Mouse (Mus musculus): ENCODE measurements around the gene Mavs. TPM values are rescaled to one million over a fixed set of nuclear protein-coding genes. Genes with fewer than 3 reads are reported as not detected.
A peak's percentile ranks its signal among the peaks of the same experiment; 100 is the strongest.

Mavs gene
- polyA plus RNA-seq, 1 experiment from 2014 or later, result 31.8 TPM

- WGBS, result under 1% methylated on average over 50 of the region's 50 CpGs
- peak; percentile 99 for TF ChIP-seq CTCF (IDR thresholded peaks at IDR 0.05; ENCODE audit: low read depth)
Observed at GRCm38 (mm10) chr2:131209969-131210792, 23.7 kb upstream of the Mavs start.

DNA sequence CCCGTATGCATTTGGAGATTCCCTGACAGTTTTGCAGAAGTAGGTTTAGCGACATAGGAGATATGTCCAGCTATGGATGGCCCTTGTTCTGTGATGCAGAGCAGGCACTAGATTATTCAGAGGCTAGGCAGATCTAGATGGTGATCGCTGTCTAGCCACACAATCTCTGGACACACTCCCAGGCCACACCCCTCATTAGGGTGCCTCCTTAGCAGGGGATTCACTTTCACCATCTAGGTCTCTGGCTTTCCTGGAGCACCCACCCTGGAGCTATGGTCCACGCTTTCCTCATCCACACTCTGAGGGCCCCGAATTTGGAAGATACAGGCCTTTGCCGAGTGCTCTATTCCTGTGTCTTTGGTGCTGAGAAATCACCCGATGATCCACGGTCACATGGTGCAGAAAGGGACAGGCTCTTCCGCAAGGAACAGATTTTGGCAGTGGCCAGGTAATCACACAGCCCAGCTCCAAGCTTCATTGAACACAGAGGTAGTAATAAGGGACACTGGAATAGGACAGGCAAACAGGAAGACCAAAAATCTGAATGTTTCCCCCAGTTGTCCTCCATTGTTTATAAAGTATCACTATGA, 22.7 kb upstream of the Mavs start:
- ATAC-seq (replicated peaks; ENCODE audit: low FRiP score, low read depth) (no peak), DNase-seq (ENCODE audit: low spot score) (no peak)
- Histone ChIP-seq H3K36me3 (ENCODE audit: insufficient read depth, low read length) (0 out of 2 replicates have a peak, but pooled peaks cover 8% of the 10 kb centered on the region), H3K4me2 (ENCODE audit: low read length) (peak overlapping the region; percentile 65), H3K9ac (ENCODE audit: low read depth, low read length) (peak overlapping the region; percentile 76), H3K9me3 (replicated peaks; ENCODE audit: low read length) (no peaks in the 10 kb centered on the region), H3K4me3 (replicated peaks; ENCODE audit: low read depth, low read length) (peak overlapping the region; percentile 63), H3K27ac (peak overlapping the region; percentile 92), H3K4me1 (replicated peaks; ENCODE audit: insufficient read depth, low read length) (peaks cover 12% of the 10 kb centered on the region; the same call in 1 of the 2 replicates), H3K27me3 (ENCODE audit: insufficient read depth, low read length) (no peaks in the 10 kb centered on the region)
- TF ChIP-seq CTCF (IDR thresholded peaks at IDR 0.05; ENCODE audit: low read depth), result no peak
- WGBS, result 51% methylated on average over 9 of the region's 9 CpGs

More at GRCm38 (mm10) chr2:131209969-131210792, 23.7 kb upstream of the Mavs start:
- peak overlapping the region; percentile 92 for H3K27ac ChIP-seq
- peaks cover 13% of the 10 kb centered on the region; the same call in 1 of the 2 replicates for H3K4me1 ChIP-seq (replicated peaks; ENCODE audit: insufficient read depth, low read length)
- H3K36me3 ChIP-seq (ENCODE audit: insufficient read depth, low read length), result 0 out of 2 replicates have a peak, but pooled peaks cover 8% of the 10 kb centered on the region
- H3K9me3 ChIP-seq (replicated peaks; ENCODE audit: low read length), result no peaks in the 10 kb centered on the region
- peak; percentile 97 for DNase-seq (ENCODE audit: low spot score)
- peak overlapping the region; percentile 63 for H3K4me3 ChIP-seq (replicated peaks; ENCODE audit: low read depth, low read length)
- H3K9ac ChIP-seq (ENCODE audit: low read depth, low read length), result peak overlapping the region; percentile 76
- ATAC-seq (replicated peaks; ENCODE audit: low FRiP score, low read depth), result peak; percentile 96
- H3K4me2 ChIP-seq (ENCODE audit: low read length), result peak overlapping the region; percentile 65
- H3K27me3 ChIP-seq (ENCODE audit: insufficient read depth, low read length), result no peaks in the 10 kb centered on the region

DNA sequence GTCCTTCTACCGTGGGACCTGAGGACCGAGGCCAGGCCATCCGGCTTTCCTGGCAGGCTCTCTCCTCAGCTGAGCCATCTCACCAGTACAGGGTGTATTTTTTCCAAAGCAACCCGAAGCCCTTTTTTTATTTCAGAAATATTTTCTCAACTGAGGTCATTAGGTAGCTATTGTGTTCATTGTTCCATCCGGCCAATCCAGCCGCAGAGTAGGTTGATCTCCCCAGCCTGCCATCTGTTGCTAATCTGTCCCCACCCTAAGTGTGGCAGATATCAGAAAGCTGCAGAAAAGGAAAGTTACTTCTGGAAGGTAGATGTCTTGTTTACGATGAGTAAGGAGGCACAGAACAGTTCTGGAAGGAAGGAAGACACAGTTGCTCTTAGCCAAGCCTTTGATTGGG, 20.1 kb upstream of the Mavs start:
- Histone ChIP-seq H3K9me3 (replicated peaks; ENCODE audit: low read length) (no peaks in the 10 kb centered on the region), H3K4me1 (replicated peaks; ENCODE audit: insufficient read depth, low read length) (peaks cover 12% of the 10 kb centered on the region; the same call in 1 of the 2 replicates), H3K4me2 (ENCODE audit: low read length) (no peak overlapping the region), H3K36me3 (ENCODE audit: insufficient read depth, low read length) (0 out of 2 replicates have a peak, but pooled peaks cover 8% of the 10 kb centered on the region), H3K27ac (no peak overlapping the region), H3K9ac (ENCODE audit: low read depth, low read length) (no peak overlapping the region), H3K27me3 (ENCODE audit: insufficient read depth, low read length) (no peaks in the 10 kb centered on the region), H3K4me3 (replicated peaks; ENCODE audit: low read depth, low read length) (no peak overlapping the region)
- ATAC-seq (replicated peaks; ENCODE audit: low FRiP score, low read depth) (no peak), DNase-seq (ENCODE audit: low spot score) (no peak)
- WGBS, result 80% methylated on average over 7 of the region's 7 CpGs
- no peak for TF ChIP-seq CTCF (IDR thresholded peaks at IDR 0.05; ENCODE audit: low read depth)

GRCm38 (mm10) chr2:131215941-131216858, 17.7 kb upstream of the Mavs start:
- no peak overlapping the region for H3K9ac ChIP-seq (ENCODE audit: low read depth, low read length)
- ATAC-seq (replicated peaks; ENCODE audit: low FRiP score, low read depth) (no peak), DNase-seq (ENCODE audit: low spot score) (no peak)
- H3K27ac ChIP-seq, result peak overlapping the region; percentile 13; the same call in 1 of the 2 replicates
- H3K36me3 ChIP-seq (ENCODE audit: insufficient read depth, low read length), result 0 out of 2 replicates have a peak, but pooled peaks cover 8% of the 10 kb centered on the region
- H3K4me2 ChIP-seq (ENCODE audit: low read length), result no peak overlapping the region
- no peak for TF ChIP-seq CTCF (IDR thresholded peaks at IDR 0.05; ENCODE audit: low read depth)
- H3K9me3 ChIP-seq (replicated peaks; ENCODE audit: low read length), result no peaks in the 10 kb centered on the region
- WGBS, result 62% methylated on average over 7 of the region's 7 CpGs
- H3K4me3 ChIP-seq (replicated peaks; ENCODE audit: low read depth, low read length), result no peak overlapping the region
- no peaks in the 10 kb centered on the region for H3K27me3 ChIP-seq (ENCODE audit: insufficient read depth, low read length)
- peaks cover 2% of the 10 kb centered on the region; the same call in 1 of the 2 replicates for H3K4me1 ChIP-seq (replicated peaks; ENCODE audit: insufficient read depth, low read length)

GRCm38 (mm10) chr2:131220030-131220429, 13.8 kb upstream of the Mavs start:
- Histone ChIP-seq H3K9ac (ENCODE audit: low read depth, low read length) (no peak overlapping the region), H3K27me3 (ENCODE audit: insufficient read depth, low read length) (no peaks in the 10 kb centered on the region), H3K4me1 (replicated peaks; ENCODE audit: insufficient read depth, low read length) (no peaks in the 10 kb centered on the region), H3K36me3 (ENCODE audit: insufficient read depth, low read length) (no peaks in the 10 kb centered on the region), H3K4me3 (replicated peaks; ENCODE audit: low read depth, low read length) (no peak overlapping the region), H3K27ac (no peak overlapping the region), H3K4me2 (ENCODE audit: low read length) (no peak overlapping the region), H3K9me3 (replicated peaks; ENCODE audit: low read length) (no peaks in the 10 kb centered on the region)
- 46% methylated on average over 4 of the region's 4 CpGs for WGBS
- no peak for ATAC-seq (replicated peaks; ENCODE audit: low FRiP score, low read depth)
- TF ChIP-seq CTCF (IDR thresholded peaks at IDR 0.05; ENCODE audit: low read depth), result no peak
- no peak for DNase-seq (ENCODE audit: low spot score)
